Mouse (Mus musculus): ENCODE data around the gene Gnat1.

- no peak for TF ChIP-seq CTCF (IDR thresholded peaks at IDR 0.05; ENCODE audit: borderline replicate concordance, insufficient read depth, low read depth, low read length)
- TF ChIP-seq POLR2A (IDR thresholded peaks at IDR 0.05; ENCODE audit: borderline replicate concordance, insufficient read depth, low read length): no peak
These were observed 17.5 kb upstream of the Gnat1 start for GRCm38 (mm10) chr9:107696845-107697610.

All from cerebellum, adult 2 months (tissue).